Mouse (Mus musculus) liver, embryonic 12.5 days (tissue): ENCODE measurements at regions not wholly inside any gene's neighbourhood (a gene's known extent, or its start where the extent isn't known, plus 50 kb on each side); places are given as distances from the start of the nearest gene placed in this dataset.

Experiments
- ATAC-seq: fragments of 200-750 bp; cut with Nextera tagmentation; 2 replicates; pipeline ENCODE4 v1.8.0; 2017; ENCODE audit warnings: moderate number of reproducible peaks, mild to moderate bottlenecking, moderate library complexity
- H3K27ac ChIP-seq: fragments of 300-500 bp; sonication (generic); 2 replicates; pipeline ENCODE4 v1.5.1; 2016; ENCODE audit warnings: mild to moderate bottlenecking
- H3K27me3 ChIP-seq: fragments of 300-500 bp; sonication (generic); replicated peaks from 2 replicates; pipeline ENCODE4 v1.6.1; 2016; ENCODE audit warnings: mild to moderate bottlenecking, moderate library complexity
- H3K36me3 ChIP-seq: fragments of 300-500 bp; sonication (generic); 2 replicates; pipeline ENCODE4 v1.6.1; 2016; ENCODE audit warnings: mild to moderate bottlenecking, moderate library complexity
- H3K4me1 ChIP-seq: fragments of 300-500 bp; sonication (generic); 2 replicates; pipeline ENCODE4 v1.6.1; 2016
- H3K4me2 ChIP-seq: fragments of 300-500 bp; sonication (generic); 2 replicates; pipeline ENCODE4 v1.6.1; 2016; ENCODE audit warnings: mild to moderate bottlenecking, moderate library complexity
- H3K4me3 ChIP-seq: fragments of 300-500 bp; sonication (generic); 2 replicates; pipeline ENCODE4 v1.5.1; 2016; ENCODE audit warnings: mild to moderate bottlenecking, moderate library complexity
- H3K9ac ChIP-seq: fragments of 300-500 bp; sonication (generic); 2 replicates; pipeline ENCODE4 v1.6.1; 2016; ENCODE audit warnings: mild to moderate bottlenecking, moderate library complexity
- H3K9me3 ChIP-seq: fragments of 300-500 bp; sonication (generic); replicated peaks from 2 replicates; pipeline ENCODE4 v1.6.1; 2016; ENCODE audit warnings: mild to moderate bottlenecking, moderate library complexity
- WGBS: fragments of 180-500 bp; shearing (Covaris S2); methylation state at CpG from one replicate; pipeline ENCODE4 v1.1.7; 2016; ENCODE audit not compliant: insufficient replicate concordance; 5-methylcytosine and 5-hydroxymethylcytosine counted together

DNA sequence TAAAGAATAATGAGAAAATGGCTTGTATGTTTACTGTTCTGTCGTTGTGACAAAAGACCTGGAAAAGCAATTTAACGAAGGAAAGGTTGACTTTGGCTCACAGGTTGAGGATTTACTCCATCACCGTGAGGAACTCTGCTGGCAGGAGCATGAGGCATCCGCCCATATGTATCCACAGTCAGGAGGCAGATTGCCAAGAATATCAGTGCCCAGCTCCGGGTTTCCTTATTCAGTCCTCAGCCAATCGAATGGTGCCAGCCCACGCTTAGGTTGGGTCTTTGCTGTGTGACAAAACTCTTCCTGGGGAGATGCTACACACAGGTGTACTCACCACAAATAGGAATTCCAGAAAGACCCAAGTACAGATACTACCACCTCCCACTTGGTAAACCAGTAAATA is 327.9 kb downstream of the En1 start:
- Histone ChIP-seq H3K4me1 (no peaks in the 10 kb centered on the region), H3K4me3 (no peak overlapping the region), H3K27ac (no peak overlapping the region), H3K4me2 (no peak overlapping the region), H3K9me3 (no peaks in the 10 kb centered on the region), H3K27me3 (no peaks in the 10 kb centered on the region), H3K36me3 (no peaks in the 10 kb centered on the region), H3K9ac (no peak overlapping the region)
- ATAC-seq: no peak
- WGBS: 59% methylated on average over 7 of the region's 7 CpGs

DNA sequence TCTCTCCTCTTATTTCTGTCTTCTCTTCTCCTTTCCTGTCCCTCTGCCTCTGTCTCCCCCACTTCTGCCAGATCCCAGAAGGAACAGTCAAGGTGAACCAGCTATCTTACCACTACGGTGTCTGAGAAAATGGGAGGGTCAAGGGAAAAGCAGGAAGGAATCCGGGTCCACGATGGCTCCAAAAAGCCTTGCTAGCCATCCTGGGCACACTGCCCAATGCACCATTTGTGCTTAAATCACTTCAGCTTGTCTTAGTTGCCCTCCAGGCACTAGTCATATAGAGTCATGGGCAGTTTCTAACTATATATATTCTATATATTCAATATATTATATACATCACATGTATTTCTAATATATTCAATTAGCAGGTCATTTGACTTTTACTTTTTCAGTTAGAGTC is 333.1 kb downstream of the En1 start:
- WGBS: 77% methylated on average over 3 of the region's 3 CpGs
- H3K4me2 ChIP-seq: no peak overlapping the region
- no peaks in the 10 kb centered on the region for H3K27me3 ChIP-seq
- H3K4me1 ChIP-seq: no peaks in the 10 kb centered on the region
- H3K9ac ChIP-seq: no peak overlapping the region
- no peak overlapping the region for H3K4me3 ChIP-seq
- no peaks in the 10 kb centered on the region for H3K36me3 ChIP-seq
- H3K9me3 ChIP-seq: no peaks in the 10 kb centered on the region
- no peak overlapping the region for H3K27ac ChIP-seq
- no peak for ATAC-seq

DNA sequence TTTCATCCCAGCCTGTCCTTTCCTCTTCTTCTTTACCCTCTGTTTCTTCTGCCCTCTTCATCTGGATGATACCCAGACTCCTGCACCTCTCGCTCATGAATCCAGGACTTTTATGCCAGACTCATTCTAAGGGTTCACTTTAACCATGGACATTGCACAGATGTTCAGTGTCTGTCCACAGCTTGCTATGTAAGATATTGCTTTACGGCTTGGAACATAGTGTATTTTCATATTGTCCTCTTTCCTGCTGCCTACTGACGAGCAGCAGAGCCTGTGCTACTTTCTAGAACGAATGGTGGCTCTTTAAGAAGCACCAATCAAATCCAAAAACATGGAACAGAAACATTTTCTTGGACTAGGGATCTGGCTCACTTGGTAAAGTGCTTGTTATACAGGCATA is 341.5 kb downstream of the En1 start:
- Histone ChIP-seq H3K4me2 (no peak overlapping the region), H3K9ac (no peak overlapping the region), H3K36me3 (no peaks in the 10 kb centered on the region), H3K27ac (no peak overlapping the region), H3K4me1 (no peaks in the 10 kb centered on the region), H3K4me3 (no peak overlapping the region), H3K9me3 (no peaks in the 10 kb centered on the region), H3K27me3 (no peaks in the 10 kb centered on the region)
- no peak for ATAC-seq
- 57% methylated on average over 4 of the region's 4 CpGs for WGBS

DNA sequence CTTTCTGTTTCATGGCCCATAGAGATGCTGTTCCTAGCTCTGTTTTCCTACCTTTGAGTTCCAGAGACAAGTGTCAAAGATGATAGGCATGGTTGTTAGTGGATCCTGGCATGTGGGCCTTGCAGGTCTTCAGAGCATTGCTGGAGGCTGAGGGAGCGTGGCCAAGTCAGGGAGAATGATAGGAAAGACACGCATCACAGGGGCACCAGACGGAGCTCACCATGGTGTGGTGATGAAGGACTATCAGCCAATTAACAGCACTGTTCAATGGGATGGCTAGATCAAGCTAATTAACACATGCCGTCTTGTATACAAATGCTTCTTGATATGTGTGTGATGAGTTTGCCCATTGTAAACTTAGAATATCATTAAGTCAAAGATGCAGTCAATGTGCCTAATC is 344.1 kb downstream of the En1 start:
- Histone ChIP-seq H3K27me3 (no peaks in the 10 kb centered on the region), H3K36me3 (no peaks in the 10 kb centered on the region), H3K4me3 (no peak overlapping the region), H3K27ac (no peak overlapping the region), H3K9me3 (no peaks in the 10 kb centered on the region), H3K4me2 (no peak overlapping the region), H3K4me1 (no peaks in the 10 kb centered on the region), H3K9ac (no peak overlapping the region)
- no peak for ATAC-seq
- WGBS: 67% methylated on average over 4 of the region's 4 CpGs

DNA sequence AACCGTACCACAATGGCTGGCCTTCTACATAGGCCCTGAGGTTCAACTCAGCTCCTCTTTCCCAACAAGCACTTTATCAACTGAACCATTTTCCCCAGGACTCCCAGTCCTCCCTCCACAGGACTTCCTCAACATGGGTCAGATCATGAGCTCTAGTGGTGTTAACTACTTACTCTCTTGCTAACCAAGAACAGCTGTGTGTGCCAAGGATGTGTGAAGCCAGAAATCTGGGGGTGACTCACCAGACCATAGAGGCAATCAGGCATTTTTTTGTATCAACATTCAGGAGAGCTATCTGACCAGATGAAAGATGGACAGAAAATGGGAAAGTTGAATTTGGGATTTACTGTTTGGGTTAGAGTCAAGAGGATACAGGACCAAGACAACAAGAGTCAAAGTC is 359.0 kb downstream of the En1 start:
- Histone ChIP-seq H3K4me3 (no peak overlapping the region), H3K4me1 (no peaks in the 10 kb centered on the region), H3K4me2 (no peak overlapping the region), H3K36me3 (no peaks in the 10 kb centered on the region), H3K9ac (no peak overlapping the region), H3K27me3 (0 out of 2 replicates have a peak, but pooled peaks cover 6% of the 10 kb centered on the region), H3K27ac (no peak overlapping the region), H3K9me3 (no peaks in the 10 kb centered on the region)
- WGBS: 55% methylated on average over 1 of the region's 1 CpGs
- ATAC-seq: no peak

DNA sequence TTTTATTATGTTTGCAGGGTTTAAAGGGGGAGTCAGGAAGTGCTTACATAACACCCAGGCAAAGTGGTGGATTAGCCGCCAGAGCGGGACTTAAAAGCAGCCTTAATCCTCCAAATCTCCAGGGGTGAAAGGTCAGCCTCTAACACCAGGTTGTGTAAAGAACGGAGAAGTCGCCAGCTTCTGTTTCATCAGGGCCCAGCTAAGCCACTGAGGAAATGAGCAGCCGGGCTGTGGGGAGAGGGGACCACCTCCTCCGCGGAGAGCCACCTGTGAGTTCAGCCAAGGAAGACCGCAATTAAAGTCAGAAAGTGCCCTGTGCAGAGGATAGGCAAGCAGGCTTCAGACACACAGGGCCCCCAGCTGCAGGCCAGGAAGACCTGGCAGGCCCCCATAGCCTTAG is 359.8 kb downstream of the En1 start:
- ATAC-seq: no peak
- no peaks in the 10 kb centered on the region for H3K9me3 ChIP-seq
- no peak overlapping the region for H3K4me3 ChIP-seq
- H3K27ac ChIP-seq: no peak overlapping the region
- 0 out of 2 replicates have a peak, but pooled peaks cover 6% of the 10 kb centered on the region for H3K27me3 ChIP-seq
- whole genome bisulfite sequencing: 19% methylated on average over 8 of the region's 8 CpGs
- H3K9ac ChIP-seq: no peak overlapping the region
- H3K4me2 ChIP-seq: no peak overlapping the region
- H3K4me1 ChIP-seq: no peaks in the 10 kb centered on the region
- no peaks in the 10 kb centered on the region for H3K36me3 ChIP-seq

DNA sequence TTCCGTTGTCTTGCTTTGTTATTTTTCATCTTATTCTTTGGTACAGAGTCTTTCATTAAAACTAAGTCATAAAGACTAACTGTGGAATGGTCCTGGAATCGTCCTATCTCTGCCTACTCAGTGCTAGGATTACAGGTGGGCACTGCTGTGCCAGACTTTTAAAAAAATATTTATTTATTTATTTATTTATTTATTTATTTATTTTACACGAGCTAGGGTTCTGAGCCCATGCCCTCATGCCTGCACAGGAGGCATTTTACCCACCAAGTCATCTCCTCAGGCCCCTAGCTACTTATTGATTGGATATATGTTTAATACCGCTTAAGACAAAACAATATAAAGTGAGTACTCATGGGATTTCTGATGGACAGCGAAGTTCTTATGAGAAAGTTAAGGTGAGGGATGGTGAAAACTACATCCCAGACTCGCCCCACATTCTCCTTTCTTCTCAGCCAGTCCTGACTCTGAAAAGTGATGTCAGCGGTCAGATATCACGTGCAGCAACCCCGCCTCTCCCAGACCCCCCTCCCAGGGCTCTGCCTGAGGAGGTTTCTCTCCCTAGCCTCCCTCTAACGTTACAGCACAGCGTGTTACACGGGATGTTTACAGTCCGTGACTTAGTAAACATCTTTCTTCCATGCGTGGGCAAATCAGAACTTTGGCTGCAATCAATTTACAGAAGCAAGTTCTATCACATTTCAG is 361.4 kb downstream of the En1 start:
- H3K4me3 ChIP-seq: no peak overlapping the region
- no peak for ATAC-seq
- no peaks in the 10 kb centered on the region for H3K9me3 ChIP-seq
- no peak overlapping the region for H3K27ac ChIP-seq
- H3K9ac ChIP-seq: no peak overlapping the region
- H3K4me1 ChIP-seq: no peaks in the 10 kb centered on the region
- 0 out of 2 replicates have a peak, but pooled peaks cover 6% of the 10 kb centered on the region for H3K27me3 ChIP-seq
- WGBS: 30% methylated on average over 14 of the region's 14 CpGs
- no peak overlapping the region; the same call in 1 of the 2 replicates for H3K4me2 ChIP-seq
- H3K36me3 ChIP-seq: no peaks in the 10 kb centered on the region

DNA sequence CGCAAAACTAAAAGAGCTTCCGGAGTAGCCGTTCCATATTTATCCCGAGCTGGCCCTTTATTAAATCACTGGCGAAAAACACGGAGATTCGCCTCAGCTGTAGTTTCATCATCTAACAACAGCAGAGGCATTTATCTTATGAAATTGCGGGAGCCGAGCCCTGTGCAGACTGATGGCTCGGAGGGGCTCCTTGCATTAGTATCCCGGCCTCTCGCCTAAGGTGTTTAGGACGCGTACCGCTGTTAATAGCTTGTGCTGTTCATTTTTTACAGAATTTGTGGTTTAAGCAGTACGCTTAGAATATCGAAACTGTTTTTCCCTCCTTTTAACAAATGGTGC is 361.9 kb downstream of the En1 start:
- Histone ChIP-seq H3K27ac (no peak overlapping the region), H3K36me3 (no peaks in the 10 kb centered on the region), H3K4me3 (no peak overlapping the region), H3K4me1 (no peaks in the 10 kb centered on the region), H3K9ac (no peak overlapping the region), H3K27me3 (0 out of 2 replicates have a peak, but pooled peaks cover 10% of the 10 kb centered on the region), H3K9me3 (no peaks in the 10 kb centered on the region), H3K4me2 (no peak overlapping the region; the same call in 1 of the 2 replicates)
- ATAC-seq: no peak
- 60% methylated on average over 17 of the region's 17 CpGs for WGBS

DNA sequence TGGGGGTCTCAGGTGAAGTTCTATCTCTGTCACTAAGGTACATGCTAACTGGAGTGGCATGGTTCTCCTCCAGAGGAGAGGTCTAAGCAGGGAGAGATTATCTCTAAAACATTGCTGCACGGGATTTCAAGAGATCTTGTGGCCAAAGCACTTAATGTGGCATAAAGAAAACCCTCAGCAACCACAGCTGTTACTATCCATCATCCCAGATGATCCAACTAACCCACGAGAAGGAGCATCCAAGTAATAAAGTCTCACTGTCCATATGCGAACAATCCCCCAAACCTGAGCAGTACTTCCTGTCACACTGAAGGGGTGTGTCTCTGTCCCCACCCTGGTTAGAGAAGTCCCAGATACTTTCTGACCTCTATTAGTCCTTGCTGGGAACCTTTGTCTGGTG is 363.9 kb downstream of the En1 start:
- Histone ChIP-seq H3K4me3 (no peak overlapping the region), H3K9me3 (no peaks in the 10 kb centered on the region), H3K27me3 (0 out of 2 replicates have a peak, but pooled peaks cover 10% of the 10 kb centered on the region), H3K4me1 (no peaks in the 10 kb centered on the region), H3K27ac (no peak overlapping the region), H3K36me3 (no peaks in the 10 kb centered on the region), H3K4me2 (no peak overlapping the region), H3K9ac (no peak overlapping the region)
- WGBS: 46% methylated on average over 3 of the region's 3 CpGs
- ATAC-seq: no peak

DNA sequence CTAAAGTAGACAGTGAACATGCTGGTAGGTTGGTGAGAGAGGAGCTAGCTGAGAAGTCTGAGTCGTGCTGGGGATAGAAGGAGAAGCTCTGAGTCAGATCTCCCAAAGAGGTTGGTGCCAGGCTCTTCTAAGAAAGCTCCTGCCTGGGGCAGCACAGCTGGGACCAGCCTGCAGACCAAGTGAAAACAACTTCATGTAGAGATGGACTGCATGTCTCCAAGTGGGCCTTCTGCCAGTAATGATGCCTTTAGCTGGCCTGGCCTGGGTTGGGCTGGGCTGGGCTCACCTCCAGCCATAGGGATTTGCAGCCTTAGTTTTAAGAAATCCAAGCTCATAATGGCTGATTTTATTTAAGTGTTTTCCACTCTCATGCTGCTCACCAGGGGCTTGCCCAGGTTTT is 357.7 kb downstream of the Insig2 start:
- Histone ChIP-seq H3K9ac (no peak overlapping the region), H3K27ac (no peak overlapping the region), H3K9me3 (no peaks in the 10 kb centered on the region), H3K4me3 (no peak overlapping the region), H3K4me2 (no peak overlapping the region), H3K27me3 (no peaks in the 10 kb centered on the region), H3K4me1 (no peaks in the 10 kb centered on the region), H3K36me3 (no peaks in the 10 kb centered on the region)
- 63% methylated on average over 1 of the region's 1 CpGs for WGBS
- no peak for ATAC-seq

DNA sequence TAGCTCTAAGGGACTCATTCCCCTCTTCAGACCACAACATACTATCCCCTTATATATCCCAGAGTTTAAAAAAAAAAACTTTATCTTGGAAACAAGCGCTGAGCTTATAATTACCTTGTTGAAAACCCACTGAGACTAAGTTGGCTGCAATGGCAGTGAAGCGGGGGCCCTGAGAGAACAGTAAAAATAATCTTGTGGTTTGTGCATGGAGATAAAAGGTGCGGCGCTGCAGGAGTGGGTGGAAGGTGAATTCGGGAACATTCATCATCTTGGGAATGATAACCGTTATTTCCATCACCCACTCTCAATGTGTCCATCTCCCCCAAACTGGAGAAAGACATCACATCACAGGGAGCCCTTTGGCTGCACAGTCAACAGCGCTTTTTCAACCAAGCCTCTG is 327.9 kb downstream of the Insig2 start:
- no peaks in the 10 kb centered on the region for H3K27me3 ChIP-seq

DNA sequence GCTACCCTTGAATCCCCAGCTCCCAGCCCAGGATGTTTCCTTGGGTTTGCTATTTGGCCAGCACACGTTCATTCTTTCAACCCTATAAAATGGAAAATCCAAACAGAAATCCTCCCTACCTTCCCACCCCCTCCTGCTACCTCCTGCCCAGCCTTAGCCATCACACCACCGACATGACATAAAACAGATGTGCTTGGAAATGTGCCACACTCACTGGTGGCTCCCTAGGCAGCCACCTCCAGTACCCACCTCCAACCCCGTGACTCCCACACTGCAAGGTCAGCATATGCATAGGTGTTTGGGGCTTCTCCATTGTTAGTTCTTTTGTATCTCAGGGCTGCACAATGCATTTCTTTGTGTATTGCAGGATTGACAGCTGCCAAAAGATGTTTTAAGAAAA is 327.2 kb downstream of the Insig2 start:
- 48% methylated on average over 3 of the region's 3 CpGs for WGBS
- no peak for ATAC-seq

More for the DNA sequence above, 327.9 kb downstream of the Insig2 start:
- Histone ChIP-seq H3K4me3 (no peak overlapping the region), H3K4me1 (no peaks in the 10 kb centered on the region), H3K9me3 (no peaks in the 10 kb centered on the region; the same call in 1 of the 2 replicates), H3K4me2 (no peak overlapping the region), H3K9ac (no peak overlapping the region), H3K27ac (no peak overlapping the region), H3K36me3 (no peaks in the 10 kb centered on the region)
- no peak for ATAC-seq
- 70% methylated on average over 7 of the region's 7 CpGs for WGBS

DNA sequence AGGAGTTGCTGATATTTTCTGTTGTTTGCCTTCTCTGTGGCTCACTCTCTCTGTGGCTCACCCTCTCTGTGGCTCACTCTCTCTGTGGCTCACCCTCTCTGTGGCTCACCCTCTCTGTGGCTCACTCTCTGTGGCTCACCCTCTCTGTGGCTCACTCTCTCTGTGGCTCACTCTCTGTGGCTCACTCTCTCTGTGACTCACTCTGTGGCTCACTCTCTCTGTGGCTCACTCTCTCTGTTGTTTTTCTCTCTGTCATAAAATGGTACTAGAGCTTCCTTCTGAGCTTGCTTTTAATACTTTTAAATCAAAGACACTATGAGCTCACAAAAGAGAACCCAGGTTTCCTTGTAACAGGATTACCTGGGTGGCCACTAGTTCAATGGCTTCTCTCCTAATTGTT is 320.3 kb downstream of the Insig2 start:
- Histone ChIP-seq H3K36me3 (no peaks in the 10 kb centered on the region), H3K4me2 (no peak overlapping the region), H3K9ac (no peak overlapping the region), H3K9me3 (no peaks in the 10 kb centered on the region; the same call in 1 of the 2 replicates), H3K4me3 (no peak overlapping the region), H3K27me3 (no peaks in the 10 kb centered on the region), H3K27ac (no peak overlapping the region), H3K4me1 (no peaks in the 10 kb centered on the region)
- ATAC-seq: no peak

More for the DNA sequence above, 327.2 kb downstream of the Insig2 start:
- Histone ChIP-seq H3K36me3 (no peaks in the 10 kb centered on the region), H3K4me3 (no peak overlapping the region), H3K27me3 (no peaks in the 10 kb centered on the region), H3K9me3 (no peaks in the 10 kb centered on the region; the same call in 1 of the 2 replicates), H3K4me2 (no peak overlapping the region), H3K4me1 (no peaks in the 10 kb centered on the region), H3K27ac (no peak overlapping the region), H3K9ac (no peak overlapping the region)
